Mouse (Mus musculus) urinary bladder, postnatal 36 days (tissue): ENCODE results near the gene Mink1.
A peak's percentile ranks its signal among the peaks of the same experiment; 100 is the strongest.

ENCODE experiments used
- DNase-seq, 2 experiments: peaks; one replicate each; pipeline ENCODE4 v3.0.0; 2022; ENCODE audit warnings: low spot score in 2 of 2, mixed read lengths in 1 of 2

The Mink1 gene

GRCm38 (mm10) chr11:70630129-70630528 lies 67.4 kb downstream of the Mink1 start:
- DNase-seq = no peak

GRCm38 (mm10) chr11:70635601-70636000 lies 72.9 kb downstream of the Mink1 start:
- DNase-seq = no peak

GRCm38 (mm10) chr11:70637764-70638163 lies 75.1 kb downstream of the Mink1 start:
- no peak for DNase-seq

DNA sequence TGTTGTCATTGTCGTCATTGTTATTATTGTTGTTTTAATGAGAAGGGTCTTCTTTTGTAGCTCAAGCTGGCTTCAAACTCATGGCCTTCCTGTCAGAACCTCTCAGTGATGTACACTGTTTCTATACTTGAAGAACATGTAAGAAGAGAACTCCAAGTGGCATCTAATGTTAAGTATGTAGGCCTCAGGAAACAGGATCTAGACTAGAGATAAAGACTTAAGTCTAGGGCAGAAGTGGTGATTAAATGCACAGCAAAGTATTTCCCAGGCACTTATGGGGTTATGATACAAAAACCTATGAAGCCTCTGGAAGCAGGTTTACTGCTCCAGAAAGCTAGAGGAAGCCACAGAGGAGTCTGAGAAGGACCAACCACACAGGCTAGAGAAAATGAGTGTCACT lies 75.6 kb downstream of the Mink1 start:
- no peak for DNase-seq

DNA sequence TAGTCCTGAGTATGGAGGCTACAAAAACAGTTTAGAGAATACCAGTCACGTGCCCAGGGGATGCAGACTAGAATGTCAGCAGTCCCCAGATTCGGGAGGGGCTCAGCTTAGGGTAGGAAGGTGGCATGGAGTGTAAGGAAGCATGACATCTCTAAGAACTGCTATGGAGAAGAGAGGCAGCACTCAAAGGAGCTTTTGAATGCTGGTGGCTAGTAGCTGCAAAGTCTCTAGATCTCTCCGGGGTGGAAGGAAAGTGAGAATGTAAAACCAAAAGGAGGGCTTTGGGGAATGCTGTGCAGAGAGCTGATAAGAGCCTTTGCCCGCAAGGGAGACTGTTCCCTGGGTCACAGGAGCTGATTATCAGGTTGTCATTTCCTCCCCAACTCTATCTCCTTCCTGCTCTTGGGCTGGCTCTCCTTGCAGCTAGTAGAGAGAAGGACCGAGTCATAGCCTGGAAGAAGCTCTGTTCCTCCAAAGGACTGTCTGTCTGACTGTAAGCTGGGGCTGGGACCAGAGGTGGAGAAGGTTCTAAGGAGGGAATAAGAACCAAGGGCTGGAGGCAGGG lies 76.1 kb downstream of the Mink1 start, which contains the start of gene Gp1ba:
Gp1ba (plus strand) TSS at position 409 of the 565 bp plus-strand sequence.
- DNase-seq = no peak

- DNase-seq = no peak
Observed at GRCm38 (mm10) chr11:70639976-70640375, 77.3 kb downstream of the Mink1 start.

DNA sequence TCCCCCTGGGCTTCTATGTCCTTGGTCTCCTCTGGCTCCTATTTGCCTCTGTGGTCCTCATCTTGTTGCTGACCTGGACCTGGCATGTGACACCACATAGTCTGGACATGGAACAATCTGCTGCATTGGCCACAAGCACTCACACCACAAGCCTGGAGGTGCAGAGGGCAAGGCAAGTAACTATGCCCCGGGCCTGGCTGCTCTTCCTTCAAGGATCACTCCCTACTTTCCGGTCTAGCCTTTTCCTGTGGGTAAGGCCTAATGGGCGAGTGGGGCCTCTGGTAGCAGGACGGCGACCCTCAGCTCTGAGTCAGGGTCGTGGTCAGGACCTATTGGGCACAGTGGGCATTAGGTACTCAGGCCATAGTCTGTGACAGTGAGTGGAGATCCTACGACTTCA lies 78.6 kb downstream of the Mink1 start:
- DNase-seq = no peak

DNA sequence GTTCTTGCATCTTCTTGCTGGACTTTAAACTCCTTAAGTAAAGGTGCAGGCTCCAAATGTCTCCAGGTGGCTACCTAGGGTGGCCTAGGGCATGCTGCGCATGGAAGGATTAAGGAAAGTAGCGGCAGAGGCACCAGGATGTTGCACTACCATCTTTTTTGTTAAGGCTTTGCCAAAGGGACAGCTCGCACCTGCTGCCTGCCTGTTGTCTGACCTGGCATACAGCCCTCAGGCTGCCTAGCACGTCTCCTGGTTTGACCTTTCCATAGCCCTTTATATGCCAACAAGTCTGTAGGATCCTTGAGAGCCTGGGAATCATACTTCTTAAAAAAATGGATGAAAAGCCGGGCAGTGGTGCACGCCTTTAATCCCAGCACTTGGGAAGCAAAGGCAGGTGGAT lies 80.4 kb downstream of the Mink1 start:
- DNase-seq = no peak

DNA sequence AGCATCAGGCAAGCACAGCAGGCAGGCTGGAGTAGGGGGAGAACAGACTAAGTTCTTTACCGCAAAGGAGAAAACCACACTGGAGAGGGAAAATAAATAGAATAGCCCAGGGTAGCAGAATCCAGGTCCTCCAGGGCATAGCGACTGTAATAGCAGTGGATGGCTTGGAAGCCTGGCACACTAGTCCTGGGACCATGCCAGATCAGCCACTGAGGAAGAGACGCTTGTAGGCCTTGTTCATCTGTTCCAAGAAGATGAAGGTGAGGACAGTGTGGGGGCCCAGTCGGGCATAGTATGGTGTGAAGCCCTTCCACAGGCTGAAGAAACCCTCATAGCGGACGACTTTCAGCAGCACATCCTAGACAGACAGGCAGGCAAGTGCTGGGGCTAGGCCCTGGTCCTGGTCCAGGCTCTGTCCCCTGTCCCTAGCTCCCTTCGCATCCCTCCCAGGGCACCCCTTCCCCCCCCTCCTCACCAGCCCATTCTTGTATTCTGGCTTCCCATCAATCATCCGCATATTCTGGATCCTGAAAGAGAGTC lies 82.0 kb downstream of the Mink1 start:
- DNase-seq = no peak

DNA sequence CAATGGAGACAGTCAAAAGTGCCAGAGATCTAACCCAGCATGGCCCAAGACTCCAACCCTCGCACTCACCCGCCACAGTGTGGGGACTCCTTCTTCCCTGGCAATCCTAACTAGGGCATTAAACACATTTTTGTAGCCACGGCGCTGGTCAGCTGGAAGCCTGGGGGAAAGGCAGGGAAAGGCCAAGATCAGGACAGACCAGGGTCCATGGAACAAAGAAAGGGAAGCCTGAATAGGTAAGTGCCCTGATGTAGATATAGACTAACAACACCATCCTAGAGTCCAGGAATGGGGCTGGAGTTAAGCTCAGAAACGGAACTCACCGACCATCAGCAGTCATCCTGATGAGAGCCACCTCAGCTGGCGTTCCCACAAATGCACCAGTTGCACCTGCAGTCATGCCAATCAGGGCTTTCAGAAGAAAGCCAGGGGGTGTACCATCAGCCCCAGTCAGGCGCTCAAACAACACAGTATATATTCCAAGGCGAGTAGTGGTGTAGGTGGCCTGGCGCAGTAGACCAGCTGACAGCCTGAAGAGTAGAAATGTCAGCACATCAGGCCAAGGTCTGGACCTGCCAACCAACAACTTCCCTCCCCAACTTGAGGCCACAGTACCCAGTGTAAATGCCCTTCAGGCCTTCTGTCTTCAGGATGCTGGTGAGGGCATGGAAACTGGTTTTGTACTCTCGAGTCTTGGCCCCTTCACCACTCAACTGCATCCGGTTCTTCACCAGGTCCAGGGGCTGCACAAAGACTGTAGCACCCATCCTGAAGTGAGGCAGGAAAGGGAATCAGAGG lies 83.0 kb downstream of the Mink1 start:
- no peak for DNase-seq

DNA sequence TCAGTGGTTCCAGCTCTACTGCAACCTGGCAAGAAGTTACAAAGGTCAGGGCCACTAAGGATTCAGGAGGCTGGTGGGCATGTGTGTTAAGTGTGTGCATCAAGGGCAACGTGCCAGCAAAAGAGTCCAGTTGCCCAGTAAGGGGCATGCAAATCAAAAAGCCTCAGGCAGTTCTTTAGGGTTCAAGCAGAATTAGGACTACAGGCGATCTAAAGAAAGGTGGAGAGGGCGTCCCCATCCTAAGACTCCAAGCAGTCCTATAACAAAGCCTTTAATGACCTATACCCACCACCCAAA lies 83.5 kb downstream of the Mink1 start:
- DNase-seq = no peak

DNA sequence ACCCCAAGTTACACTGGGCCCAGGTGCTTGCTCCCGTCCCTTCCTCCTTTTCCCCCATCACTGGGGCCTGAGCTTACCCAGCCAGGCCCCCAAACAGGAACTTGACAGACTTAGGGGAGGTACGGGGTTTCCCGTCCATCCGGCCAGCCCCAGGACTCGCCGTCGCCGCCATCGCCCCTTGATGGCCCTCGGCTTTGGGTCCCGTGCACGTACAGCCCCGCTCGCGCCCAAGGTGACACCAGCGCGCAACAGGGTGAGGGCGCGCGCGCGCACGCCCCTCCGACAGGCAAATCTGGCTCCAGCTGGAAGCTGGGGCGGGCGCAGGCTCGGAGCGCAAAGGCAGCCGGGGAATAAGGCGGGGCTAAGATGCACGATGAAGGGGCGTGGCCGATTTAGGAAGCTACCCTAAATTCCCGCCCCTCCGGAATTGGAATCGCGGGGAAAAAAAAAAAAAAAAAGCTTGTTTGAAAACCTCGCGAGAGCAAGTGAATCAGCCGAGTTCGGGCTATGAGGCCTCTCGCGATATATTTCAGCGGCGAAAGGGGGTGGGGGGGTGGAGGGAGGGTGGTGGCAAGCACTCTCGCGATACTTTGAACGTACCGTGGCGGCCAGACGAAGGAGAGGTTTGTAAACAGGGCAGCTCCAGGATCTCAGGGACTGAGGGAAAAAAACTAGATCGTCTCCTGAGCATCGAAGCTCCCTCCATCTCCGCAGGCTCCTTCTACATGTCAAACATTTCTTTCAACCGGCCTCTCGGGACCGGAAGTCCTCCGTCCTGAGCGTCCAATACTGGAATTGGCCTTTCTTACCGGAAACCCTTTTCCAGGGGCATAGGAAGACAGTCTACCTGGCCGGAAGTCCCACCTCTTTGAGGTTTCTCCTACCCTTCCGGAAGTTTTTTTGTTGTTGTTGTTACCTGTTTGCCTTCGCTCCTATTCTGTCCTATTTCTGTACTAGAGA lies 84.3 kb downstream of the Mink1 start, which contains the start of the genes Rnf167 and Slc25a11:
Rnf167 (plus strand) TSS at position 545 of the 960 bp plus-strand sequence.
Slc25a11 (minus strand) TSS at position 789 of the 960 bp plus-strand sequence.
- DNase-seq = peak; percentile 91 to 96

GRCm38 (mm10) chr11:70647716-70648420 lies 85.2 kb downstream of the Mink1 start:
- peak in 1 of 2 experiments; percentile 28 for DNase-seq

- no peak for DNase-seq
Observed at GRCm38 (mm10) chr11:70648512-70648911, 85.8 kb downstream of the Mink1 start.

GRCm38 (mm10) chr11:70649185-70649734 lies 86.6 kb downstream of the Mink1 start:
- DNase-seq = no peak

GRCm38 (mm10) chr11:70650322-70651175 lies 87.9 kb downstream of the Mink1 start:
- no peak for DNase-seq

DNA sequence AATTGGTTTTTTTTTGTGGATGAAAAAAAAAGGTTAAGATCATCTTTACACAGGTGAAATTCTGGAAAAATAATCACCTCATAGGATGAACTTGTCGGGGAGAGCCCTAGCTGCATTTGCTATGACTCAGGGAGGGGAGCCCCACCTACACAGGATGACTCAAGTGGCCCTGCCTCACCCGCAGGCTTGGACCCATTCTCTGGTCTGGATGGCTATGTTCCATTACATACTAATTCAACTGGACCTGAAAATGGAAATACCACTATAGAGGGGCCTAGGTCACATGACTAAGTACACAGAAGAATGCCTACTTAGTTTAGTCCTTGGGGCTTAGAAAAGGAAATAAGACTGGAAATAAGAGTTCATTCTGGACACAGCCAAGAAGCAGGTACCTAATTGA lies 88.7 kb downstream of the Mink1 start:
- DNase-seq = no peak

GRCm38 (mm10) chr11:70652029-70652883 lies 89.6 kb downstream of the Mink1 start:
- no peak for DNase-seq

DNA sequence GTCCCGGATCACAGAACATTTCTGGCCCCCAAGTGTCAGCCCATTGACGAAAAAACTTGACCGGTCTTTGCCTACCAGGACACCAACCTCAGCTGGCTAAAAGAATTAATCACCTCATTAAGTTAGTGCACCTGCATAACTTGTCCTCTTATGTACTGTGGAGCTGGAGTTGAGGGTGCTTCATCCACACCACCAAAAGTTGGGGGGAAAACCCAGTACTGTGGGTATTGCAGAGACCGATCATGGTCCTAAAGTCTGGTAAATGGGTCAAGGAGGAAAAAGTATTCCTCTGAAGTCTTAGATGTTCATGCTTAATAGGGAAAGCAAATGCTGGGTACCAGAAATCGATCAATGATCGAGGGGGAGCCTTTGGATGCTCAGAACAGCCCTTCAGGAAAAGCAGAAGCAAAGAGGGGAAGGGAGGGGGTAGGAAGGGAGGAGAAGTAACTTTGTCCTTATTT lies 90.2 kb downstream of the Mink1 start:
- no peak for DNase-seq
